Mouse (Mus musculus) limb, embryonic 10.5 days (tissue): Measurements from ENCODE around the gene Exosc8. TPM values are rescaled to one million over a fixed set of nuclear protein-coding genes. Genes with fewer than 3 reads are reported as not detected.

Experiments
- DNase-seq: peaks from one replicate; pipeline ENCODE4 v3.0.0-alpha.2; 2017; ENCODE audit warnings: low spot score
- H3K27ac ChIP-seq: fragments of 300-500 bp; sonication (generic); 2 replicates; pipeline ENCODE4 v1.5.1; 2016; ENCODE audit warnings: mild to moderate bottlenecking
- H3K27me3 ChIP-seq: fragments of 300-500 bp; sonication (generic); 2 replicates; pipeline ENCODE4 v1.6.1; 2016; ENCODE audit warnings: low read depth, mild to moderate bottlenecking; ENCODE audit not compliant: poor library complexity, severe bottlenecking
- H3K36me3 ChIP-seq: fragments of 300-500 bp; sonication (generic); 2 replicates; pipeline ENCODE4 v1.6.1; 2016; ENCODE audit warnings: mild to moderate bottlenecking, moderate library complexity
- H3K4me1 ChIP-seq: fragments of 300-500 bp; sonication (generic); 2 replicates; pipeline ENCODE4 v1.6.1; 2016
- H3K4me3 ChIP-seq: fragments of 300-500 bp; sonication (generic); 2 replicates; pipeline ENCODE4 v1.5.1; 2016; ENCODE audit warnings: mild to moderate bottlenecking, moderate library complexity
- H3K9me3 ChIP-seq: fragments of 300-500 bp; sonication (generic); replicated peaks from 2 replicates; pipeline ENCODE4 v1.6.1; 2016; ENCODE audit warnings: mild to moderate bottlenecking
- WGBS: fragments of 180-500 bp; shearing (Covaris S2); methylation state at CpG from one replicate; pipeline ENCODE4 v1.1.7; 2016; 5-methylcytosine and 5-hydroxymethylcytosine counted together
- polyA plus RNA-seq: library from polyadenylated mRNA; unstranded; fragments of >200 nt; fragmentation: Nextera tagmentation; extraction: Ambion mirVana; gene quantifications from 2 replicates; pipeline ENCODE4 v1.2.1, GENCODE M21; 2016

Gene Exosc8
- polyA plus RNA-seq, 1 experiment from 2014 or later, result 183 TPM

DNA sequence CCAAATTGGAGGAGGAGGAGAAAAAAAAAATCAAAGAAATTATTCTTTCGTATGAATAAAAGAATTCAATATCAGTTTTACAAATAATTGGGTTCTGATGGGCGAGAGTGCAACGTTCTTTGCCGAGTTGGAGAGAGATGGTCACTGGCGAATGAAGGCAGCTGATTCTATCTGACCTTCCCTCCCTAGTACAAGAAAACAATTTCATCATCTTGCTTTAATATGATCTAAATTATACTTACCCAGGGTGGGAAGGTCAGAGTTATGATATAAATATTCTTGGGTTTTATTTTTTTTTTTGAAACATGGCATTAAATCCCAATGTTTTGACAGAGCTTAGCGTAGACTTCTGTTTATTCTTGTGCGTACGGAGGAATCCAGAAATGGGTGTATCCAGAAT lies 22.3 kb upstream of the Exosc8 start:
- no peak overlapping the region for H3K27ac ChIP-seq
- H3K27me3 ChIP-seq, result peaks cover 31% of the 10 kb centered on the region
- no peak for DNase-seq
- no peaks in the 10 kb centered on the region for H3K9me3 ChIP-seq
- WGBS, result 91% methylated on average over 8 of the region's 8 CpGs
- H3K4me3 ChIP-seq, result no peak overlapping the region
- H3K36me3 ChIP-seq, result no peaks in the 10 kb centered on the region
- H3K4me1 ChIP-seq, result peaks cover 21% of the 10 kb centered on the region

DNA sequence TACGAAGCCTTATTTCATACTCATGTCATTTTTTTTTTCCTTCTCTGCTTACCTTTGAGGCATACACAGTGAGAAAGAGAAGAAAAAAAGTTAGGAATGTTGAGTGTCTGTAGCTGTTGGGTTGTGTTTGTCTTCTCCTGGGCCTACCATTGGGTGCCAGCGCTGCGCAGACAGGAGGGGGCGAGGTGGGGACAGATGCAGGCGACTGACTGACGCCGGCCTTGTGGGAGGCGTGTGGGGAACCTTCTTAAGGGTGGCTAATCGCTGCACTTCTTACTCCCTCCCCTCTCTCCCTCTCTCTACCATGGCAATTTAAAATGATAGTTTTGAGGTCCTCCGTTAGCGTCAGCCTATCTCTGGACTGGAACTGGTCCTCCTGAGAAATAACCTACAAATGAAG lies 20.9 kb upstream of the Exosc8 start:
- Histone ChIP-seq H3K27ac (peak overlapping the region; percentile 78; the same call in 1 of the 2 replicates), H3K9me3 (no peaks in the 10 kb centered on the region), H3K4me1 (peaks cover 21% of the 10 kb centered on the region), H3K4me3 (peak overlapping the region; percentile 78), H3K36me3 (peaks cover 5% of the 10 kb centered on the region), H3K27me3 (peaks cover 31% of the 10 kb centered on the region)
- under 1% methylated on average over 11 of the region's 11 CpGs for WGBS
- peak; percentile 42 for DNase-seq

DNA sequence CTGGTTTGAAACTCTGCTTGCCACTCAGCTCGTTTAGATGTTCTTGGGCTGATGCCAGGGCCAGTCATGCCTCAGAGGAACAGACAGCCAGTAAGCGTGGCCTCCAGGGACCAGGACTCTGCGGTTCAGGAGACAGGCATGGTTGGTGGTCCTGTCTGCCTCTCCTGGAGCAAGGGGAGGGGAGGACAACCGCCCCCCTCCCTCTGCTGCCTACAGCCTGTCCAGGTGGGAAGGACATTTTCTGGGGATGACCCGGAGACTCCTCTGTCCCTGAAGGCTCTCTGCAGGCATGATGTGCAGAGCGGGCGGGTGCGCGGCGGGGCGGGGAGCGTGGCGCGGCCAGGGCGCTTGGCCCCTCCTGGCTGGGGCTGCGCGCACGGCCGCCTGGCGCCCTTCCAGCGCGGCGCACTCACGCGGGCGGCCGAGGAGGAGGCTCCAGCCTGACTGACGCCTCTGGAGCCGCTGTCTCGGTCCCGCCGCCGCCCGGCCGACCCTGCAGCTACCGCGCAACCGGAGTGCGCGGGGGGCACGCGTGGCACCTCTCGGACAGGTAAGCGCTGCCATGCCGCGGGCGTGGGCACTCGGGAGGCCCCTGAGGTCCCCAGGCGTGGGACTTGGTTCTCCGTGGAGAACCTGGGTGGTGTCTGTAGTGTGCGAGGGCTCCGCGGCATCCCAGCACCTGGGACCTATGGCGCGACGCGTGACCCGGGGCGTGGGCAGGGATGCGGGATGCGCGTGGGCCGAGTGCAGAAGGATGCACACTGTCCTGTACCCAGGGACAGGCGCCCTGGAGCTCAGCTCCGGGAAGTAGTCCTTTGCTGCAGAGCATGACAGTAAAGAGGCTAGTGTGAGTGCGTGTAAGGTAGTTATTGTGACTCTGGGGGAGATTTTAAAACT lies 20.2 kb upstream of the Exosc8 start, which contains the start of gene Smad9:
Gene Smad9 (plus strand): TSS at position 438 of the 897 bp plus-strand sequence.
- Histone ChIP-seq H3K36me3 (peaks cover 12% of the 10 kb centered on the region), H3K4me3 (peak within 1 kb of the TSS; percentile 78), H3K4me1 (peaks cover 21% of the 10 kb centered on the region), H3K27ac (peak within 1 kb of the TSS; percentile 78), H3K9me3 (no peaks in the 10 kb centered on the region), H3K27me3 (peaks cover 31% of the 10 kb centered on the region)
- WGBS, result under 1% methylated on average over 66 of the region's 66 CpGs
- DNase-seq, result peak; percentile 64

DNA sequence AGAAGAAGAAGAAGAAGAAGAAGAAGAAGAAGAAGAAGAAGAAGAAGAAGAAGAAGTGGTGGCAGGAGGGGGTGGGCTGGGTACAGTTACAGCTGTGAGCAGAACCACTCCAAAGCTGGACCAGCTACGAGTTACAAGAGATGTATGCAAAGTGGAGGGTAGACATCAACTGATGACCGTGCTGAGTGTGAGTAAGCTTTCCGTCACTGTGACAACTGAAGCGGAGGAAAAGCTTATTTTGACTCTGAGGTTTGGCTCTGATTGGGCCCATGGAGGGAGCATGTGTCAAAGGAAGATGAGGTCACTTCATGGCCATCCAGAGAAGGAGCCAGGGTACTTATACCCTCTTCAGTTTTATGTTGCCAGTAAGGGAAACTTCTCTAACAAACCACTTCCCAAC lies 18.2 kb upstream of the Exosc8 start:
- no peak overlapping the region for H3K4me3 ChIP-seq
- H3K9me3 ChIP-seq, result no peaks in the 10 kb centered on the region
- peaks cover 21% of the 10 kb centered on the region for H3K4me1 ChIP-seq
- DNase-seq, result no peak
- H3K36me3 ChIP-seq, result peaks cover 32% of the 10 kb centered on the region
- H3K27ac ChIP-seq, result no peak overlapping the region
- WGBS, result 76% methylated on average over 4 of the region's 4 CpGs
- H3K27me3 ChIP-seq, result peaks cover 31% of the 10 kb centered on the region

DNA sequence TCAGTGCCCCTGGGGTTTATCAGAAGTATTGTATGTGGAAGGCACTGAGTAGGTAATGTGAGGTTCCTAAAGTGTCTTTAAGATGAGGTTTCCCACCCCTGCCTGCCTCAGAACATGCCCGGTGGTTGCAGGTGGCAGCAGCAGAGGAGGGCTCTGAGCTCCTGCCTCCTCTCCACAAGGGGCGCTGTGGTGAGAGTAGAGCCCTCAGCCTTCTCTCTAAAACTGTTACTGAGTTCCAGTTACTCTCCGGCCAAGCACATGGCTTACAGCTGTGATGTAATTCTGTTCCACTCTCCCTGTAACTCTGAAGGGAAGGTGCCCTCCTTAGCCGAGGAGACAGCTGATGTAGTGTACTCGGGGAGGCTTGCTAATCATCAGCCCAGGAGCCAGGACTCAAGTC lies 10.6 kb upstream of the Exosc8 start:
- peak; percentile 49 for DNase-seq
- Histone ChIP-seq H3K27me3 (no peaks in the 10 kb centered on the region), H3K36me3 (peaks cover 99% of the 10 kb centered on the region), H3K9me3 (no peaks in the 10 kb centered on the region), H3K27ac (no peak overlapping the region), H3K4me3 (no peak overlapping the region), H3K4me1 (no peaks in the 10 kb centered on the region)
- WGBS, result 59% methylated on average over 5 of the region's 5 CpGs

DNA sequence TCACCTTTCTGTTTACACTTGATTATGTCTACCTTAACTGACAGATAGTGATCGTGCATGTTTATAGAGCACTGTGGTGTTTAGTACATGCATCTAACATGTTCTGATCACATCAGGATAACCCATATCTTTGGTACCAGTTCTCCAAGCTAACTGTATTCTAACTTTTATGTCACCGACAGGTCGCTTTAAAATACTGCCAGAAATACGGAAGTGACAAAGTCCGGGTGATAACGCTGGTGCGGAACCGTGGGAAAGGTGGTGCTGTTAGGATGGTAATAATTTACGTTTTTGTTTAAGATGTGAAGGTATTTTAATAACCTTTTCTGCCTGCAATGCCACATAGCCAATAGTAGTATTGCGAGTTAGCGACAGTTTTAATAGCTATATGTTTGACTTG lies 6.8 kb upstream of the Exosc8 start:
- Histone ChIP-seq H3K36me3 (peaks cover 93% of the 10 kb centered on the region), H3K4me3 (no peak overlapping the region), H3K27ac (no peak overlapping the region), H3K9me3 (no peaks in the 10 kb centered on the region), H3K4me1 (no peaks in the 10 kb centered on the region), H3K27me3 (no peaks in the 10 kb centered on the region)
- no peak for DNase-seq
- WGBS, result 95% methylated on average over 11 of the region's 11 CpGs

DNA sequence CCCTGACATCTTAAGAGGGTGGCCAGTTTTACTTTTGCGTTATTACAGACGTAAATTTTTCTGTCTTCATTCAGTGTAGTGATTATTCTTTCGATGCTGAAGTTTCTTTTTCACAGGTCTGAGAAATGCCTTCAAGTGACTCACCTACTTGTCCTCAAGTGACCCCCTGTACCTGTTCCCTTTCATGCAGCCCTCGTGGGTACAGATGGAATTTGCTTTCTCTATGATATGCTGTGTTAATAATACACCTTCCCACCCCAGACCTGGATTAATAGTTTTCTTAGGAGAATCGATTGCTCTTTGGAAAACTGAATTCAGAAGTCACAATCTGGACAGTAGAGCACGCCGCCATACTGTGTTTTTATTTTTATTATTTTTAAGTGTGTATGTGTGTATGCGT lies 2.1 kb upstream of the Exosc8 start:
- DNase-seq, result no peak
- no peaks in the 10 kb centered on the region for H3K27me3 ChIP-seq
- H3K4me1 ChIP-seq, result peaks cover 21% of the 10 kb centered on the region
- 94% methylated on average over 8 of the region's 8 CpGs for WGBS
- no peak overlapping the region for H3K4me3 ChIP-seq
- H3K9me3 ChIP-seq, result no peaks in the 10 kb centered on the region
- H3K27ac ChIP-seq, result no peak overlapping the region
- peaks cover 59% of the 10 kb centered on the region for H3K36me3 ChIP-seq

DNA sequence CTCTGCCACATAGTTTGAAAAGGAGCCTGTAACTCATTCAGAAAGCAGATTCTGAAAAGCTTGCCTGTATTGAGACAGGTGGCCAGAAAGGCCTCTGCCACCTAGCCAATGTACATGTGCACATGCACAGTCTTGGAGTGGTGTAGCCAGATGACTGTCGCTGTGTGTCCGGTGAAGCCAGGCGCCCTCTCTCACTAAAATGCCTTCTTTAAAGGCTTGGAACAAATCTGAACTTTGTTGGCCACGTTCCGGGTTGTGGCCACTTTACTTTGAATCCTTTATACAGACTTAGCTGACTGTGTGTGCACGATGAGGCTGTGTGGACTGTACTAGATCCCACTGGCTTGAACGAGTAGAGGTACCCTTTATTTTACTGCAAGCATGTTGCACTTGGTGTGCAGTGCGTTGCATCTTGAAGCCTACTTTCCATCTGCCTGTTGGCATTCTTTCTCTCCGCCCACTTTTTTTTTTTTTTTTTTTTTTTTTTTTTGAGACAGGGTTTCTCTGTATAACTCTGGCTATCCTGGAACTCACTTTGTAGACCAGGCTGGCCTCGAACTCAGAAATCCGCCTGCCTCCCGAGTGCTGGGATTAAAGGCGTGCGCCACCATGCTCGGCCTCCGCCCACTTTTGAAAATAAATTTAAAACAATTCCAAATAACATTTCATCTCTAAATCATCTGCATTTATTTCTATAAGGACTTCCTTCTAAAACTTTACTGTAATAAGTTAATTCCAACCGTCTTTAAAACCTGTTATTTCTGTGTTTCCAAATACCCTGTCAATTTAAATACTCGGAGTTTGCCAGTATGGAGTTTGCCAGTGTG lies 1.1 kb upstream of the Exosc8 start:
- DNase-seq, result peak; percentile 50
- WGBS, result 65% methylated on average over 18 of the region's 18 CpGs
- Histone ChIP-seq H3K4me1 (peaks cover 30% of the 10 kb centered on the region), H3K36me3 (peaks cover 59% of the 10 kb centered on the region), H3K4me3 (peak overlapping the region; percentile 90), H3K27me3 (no peaks in the 10 kb centered on the region), H3K9me3 (no peaks in the 10 kb centered on the region), H3K27ac (peak overlapping the region; percentile 98)

DNA sequence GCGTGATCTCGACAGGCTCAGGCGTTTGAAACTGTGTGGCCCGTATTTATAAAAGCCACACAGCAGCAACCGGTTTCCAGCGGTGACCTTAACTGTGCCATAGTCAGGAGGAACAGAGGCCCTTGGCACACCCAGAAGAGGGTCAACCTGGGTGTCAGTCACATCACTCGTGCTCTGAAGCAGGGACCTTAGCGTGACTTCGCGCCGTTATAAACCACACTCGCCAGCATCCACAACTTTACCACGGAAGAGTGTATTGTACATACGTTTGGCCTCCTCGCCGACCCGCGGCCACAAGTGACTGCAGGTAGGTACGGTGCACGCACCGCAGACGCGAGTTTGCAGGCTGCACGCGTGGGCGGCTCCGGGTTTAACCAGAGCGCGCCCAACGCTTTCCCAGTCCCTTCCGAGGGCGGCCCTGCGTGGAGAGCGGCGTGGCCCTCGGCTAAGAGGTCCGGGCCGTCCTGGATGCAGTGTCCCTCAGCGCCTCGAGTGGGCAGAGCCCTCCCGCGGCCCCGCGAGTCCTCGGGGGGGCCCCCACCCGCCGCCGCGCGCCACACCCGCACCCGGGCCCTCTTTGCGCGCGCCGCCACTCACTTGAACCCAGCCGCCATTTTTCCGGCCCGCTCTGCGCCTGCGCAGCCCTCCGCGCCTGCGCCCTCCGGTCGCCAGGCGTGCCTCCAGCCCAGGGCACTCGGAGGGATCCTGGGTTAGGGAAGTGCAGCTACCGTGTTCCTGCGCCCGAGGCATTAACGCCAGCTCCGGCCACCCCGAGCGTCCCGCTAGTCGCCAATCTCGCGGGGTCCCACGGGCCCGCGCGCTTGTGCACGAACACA lies 564 bp downstream of the Exosc8 start:
- H3K27me3 ChIP-seq, result no peaks in the 10 kb centered on the region
- peak overlapping the region; percentile 98 for H3K27ac ChIP-seq
- WGBS, result under 1% methylated on average over 84 of the region's 84 CpGs
- H3K36me3 ChIP-seq, result peaks cover 59% of the 10 kb centered on the region
- peak; percentile 95 for DNase-seq
- H3K9me3 ChIP-seq, result no peaks in the 10 kb centered on the region
- peak overlapping the region; percentile 90 for H3K4me3 ChIP-seq
- H3K4me1 ChIP-seq, result peaks cover 30% of the 10 kb centered on the region

DNA sequence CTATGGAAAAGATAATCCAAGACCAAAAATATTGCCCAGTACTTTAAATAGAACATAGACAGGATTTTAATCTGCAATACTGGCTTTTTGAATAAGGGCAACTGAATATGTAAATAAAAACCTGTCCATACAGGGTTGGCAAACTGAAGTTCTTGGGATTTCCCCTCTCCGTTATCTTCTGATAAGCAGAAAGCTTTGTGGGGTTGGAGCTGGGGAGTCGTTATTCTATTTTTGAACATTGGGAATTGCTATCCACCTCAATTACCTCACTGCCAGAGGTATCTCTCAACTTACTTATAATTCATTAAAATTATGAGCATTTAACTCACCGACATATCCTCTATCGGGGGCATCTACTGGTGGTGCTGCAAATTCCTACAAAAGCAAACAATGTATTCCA lies 2.8 kb downstream of the Exosc8 start:
- H3K4me3 ChIP-seq, result no peak overlapping the region
- peaks cover 30% of the 10 kb centered on the region for H3K4me1 ChIP-seq
- H3K27ac ChIP-seq, result no peak overlapping the region
- H3K36me3 ChIP-seq, result peaks cover 61% of the 10 kb centered on the region
- 95% methylated on average over 4 of the region's 4 CpGs for WGBS
- H3K9me3 ChIP-seq, result no peaks in the 10 kb centered on the region
- no peak for DNase-seq
- no peaks in the 10 kb centered on the region for H3K27me3 ChIP-seq

DNA sequence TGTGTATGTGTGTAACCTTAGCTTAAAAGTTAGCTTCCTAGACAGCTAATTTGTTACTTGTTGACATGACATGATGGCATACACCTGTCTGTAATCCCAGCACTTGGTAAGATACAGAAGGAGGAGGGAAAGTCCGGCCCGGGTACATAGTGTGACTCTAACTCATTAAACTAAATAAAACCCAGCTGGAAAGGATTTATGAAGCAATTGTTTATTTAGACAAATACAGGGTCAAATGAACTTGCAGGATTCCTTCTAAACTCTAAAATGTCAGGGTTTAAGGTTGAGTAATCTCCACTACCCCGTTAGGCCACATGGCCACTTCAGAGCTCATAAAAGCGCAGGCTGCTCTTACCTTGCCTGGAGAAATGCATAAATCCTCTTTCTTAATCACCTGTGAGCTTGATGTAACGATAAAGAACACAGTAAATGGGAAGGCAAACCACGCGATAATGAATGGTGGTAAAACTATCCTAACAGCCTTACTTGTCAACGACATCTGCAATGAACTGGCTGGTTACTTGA lies 3.5 kb downstream of the Exosc8 start:
- Histone ChIP-seq H3K27me3 (no peaks in the 10 kb centered on the region), H3K9me3 (no peaks in the 10 kb centered on the region), H3K36me3 (peaks cover 68% of the 10 kb centered on the region), H3K27ac (no peak overlapping the region), H3K4me3 (no peak overlapping the region), H3K4me1 (peaks cover 30% of the 10 kb centered on the region)
- DNase-seq, result no peak
- 48% methylated on average over 8 of the region's 8 CpGs for WGBS

DNA sequence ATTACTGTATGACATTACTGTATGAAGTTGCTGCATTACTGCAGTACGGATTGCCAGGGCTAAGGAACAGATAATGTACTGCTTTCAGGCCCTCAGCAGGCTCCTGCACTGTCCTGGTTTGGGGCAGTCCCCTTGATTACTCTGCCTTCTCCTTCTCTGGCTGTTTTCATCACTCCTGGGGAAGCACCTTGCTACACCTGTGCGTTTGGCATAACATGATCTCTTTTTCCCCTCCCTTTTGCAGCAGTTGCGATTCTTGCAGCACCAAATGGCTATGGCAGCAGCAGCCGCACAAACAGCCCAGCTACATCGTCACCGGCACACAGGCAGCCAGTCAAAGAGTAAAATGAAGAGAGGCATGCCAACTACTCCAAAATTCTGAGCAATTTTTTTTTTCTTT lies 7.1 kb downstream of the Exosc8 start:
- Histone ChIP-seq H3K9me3 (no peaks in the 10 kb centered on the region), H3K27ac (no peak overlapping the region), H3K27me3 (no peaks in the 10 kb centered on the region), H3K36me3 (peaks cover 96% of the 10 kb centered on the region), H3K4me3 (no peak overlapping the region), H3K4me1 (peaks cover 17% of the 10 kb centered on the region)
- 94% methylated on average over 6 of the region's 6 CpGs for WGBS
- DNase-seq, result no peak
